Mouse (Mus musculus): Measurements from ENCODE around the gene Rbfox1. TPM values are rescaled to one million over a fixed set of nuclear protein-coding genes. Genes with fewer than 3 reads are reported as not detected.

The Rbfox1 gene
- polyA plus RNA-seq, 1 experiment from 2014 or later, result 223 TPM

DNA sequence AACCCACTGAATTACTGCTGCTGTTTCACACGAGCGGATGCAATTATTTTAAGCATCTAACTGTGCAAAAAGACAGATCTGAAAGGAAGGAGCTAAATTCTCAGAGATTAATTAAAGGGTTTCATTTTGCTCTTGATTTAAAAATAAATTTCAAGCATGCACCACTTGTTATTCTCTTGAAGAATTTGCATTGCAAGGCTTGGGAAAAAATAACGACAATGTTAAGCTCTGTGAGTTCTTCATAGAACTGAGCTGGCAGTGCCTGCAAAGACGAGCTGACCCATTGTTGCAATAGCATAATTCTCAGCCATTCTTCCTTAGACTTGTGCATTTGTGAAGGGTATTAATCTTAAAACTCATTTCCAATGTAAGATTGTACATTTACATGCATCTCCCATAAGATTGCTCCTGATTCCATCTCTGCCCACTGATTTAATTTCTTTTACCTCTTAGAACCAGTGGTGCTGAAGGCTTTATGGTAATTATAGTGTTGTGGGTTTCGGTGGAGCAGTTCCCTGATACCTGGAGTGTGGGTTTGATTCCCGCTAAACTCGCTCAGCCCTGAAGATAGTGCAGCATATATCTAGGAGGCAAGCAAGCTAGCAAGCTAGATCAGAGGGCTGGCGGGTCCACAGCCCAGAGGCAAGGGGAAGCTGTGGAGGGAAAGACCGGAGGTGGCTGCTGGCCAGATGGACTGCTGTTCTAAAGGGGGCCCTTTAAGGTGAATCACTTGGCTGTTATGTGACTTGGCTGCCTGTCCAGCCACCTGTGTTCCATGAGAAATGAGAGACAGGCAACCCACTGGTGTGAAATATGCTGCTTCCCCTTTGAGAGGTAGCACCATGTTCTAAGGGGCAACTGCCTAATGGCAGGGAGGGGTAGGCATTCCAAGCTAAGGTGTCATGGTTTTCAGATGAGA lies 647.2 kb downstream of the Rbfox1 start:
- Histone ChIP-seq H3K4me3 (no peak overlapping the region), H3K9me3 (no peaks in the 10 kb centered on the region), H3K27me3 (replicated peaks) (no peaks in the 10 kb centered on the region), H3K4me1 (peaks cover 14% of the 10 kb centered on the region; the same call in 1 of the 2 replicates), H3K27ac (no peak overlapping the region), H3K9ac (no peak overlapping the region), H3K4me2 (no peak overlapping the region), H3K36me3 (replicated peaks) (no peaks in the 10 kb centered on the region)
- no peak for ATAC-seq (replicated peaks)
- 50% methylated on average over 9 of the region's 9 CpGs for WGBS

DNA sequence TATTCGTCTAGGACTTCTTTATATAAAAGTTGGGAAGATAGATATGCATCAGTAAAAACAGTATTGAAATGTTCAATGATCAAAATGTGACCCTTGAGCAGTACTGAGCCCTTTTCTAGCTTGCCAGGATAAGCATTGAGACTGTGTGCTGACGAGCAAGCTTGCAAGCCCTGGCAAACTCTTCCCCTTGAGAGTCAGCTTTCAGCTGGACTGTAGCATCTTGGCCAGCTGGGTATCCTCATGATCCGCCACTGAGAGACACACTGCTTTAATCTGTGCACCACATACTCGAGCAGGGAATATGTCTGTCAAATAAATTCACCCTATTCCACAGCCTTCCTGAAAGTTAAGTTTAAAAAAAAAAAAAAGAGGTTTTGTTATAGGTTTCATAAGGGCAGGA lies 670.6 kb downstream of the Rbfox1 start:
- 61% methylated on average over 4 of the region's 4 CpGs for WGBS
- ATAC-seq (replicated peaks), result no peak
- no peak overlapping the region for H3K27ac ChIP-seq
- H3K9ac ChIP-seq, result no peak overlapping the region
- no peaks in the 10 kb centered on the region for H3K27me3 ChIP-seq (replicated peaks)
- no peaks in the 10 kb centered on the region for H3K36me3 ChIP-seq (replicated peaks)
- H3K4me2 ChIP-seq, result no peak overlapping the region
- H3K9me3 ChIP-seq, result no peaks in the 10 kb centered on the region
- no peaks in the 10 kb centered on the region for H3K4me1 ChIP-seq
- H3K4me3 ChIP-seq, result no peak overlapping the region

GRCm38 (mm10) chr16:6557726-6558125 lies 672.6 kb downstream of the Rbfox1 start:
- no peaks in the 10 kb centered on the region for H3K36me3 ChIP-seq (replicated peaks)
- 84% methylated on average over 1 of the region's 1 CpGs for WGBS
- no peak overlapping the region for H3K4me2 ChIP-seq
- H3K9ac ChIP-seq, result no peak overlapping the region
- H3K27me3 ChIP-seq (replicated peaks), result no peaks in the 10 kb centered on the region
- ATAC-seq (replicated peaks), result no peak
- H3K4me1 ChIP-seq, result no peaks in the 10 kb centered on the region
- no peaks in the 10 kb centered on the region for H3K9me3 ChIP-seq
- no peak overlapping the region for H3K4me3 ChIP-seq
- no peak overlapping the region for H3K27ac ChIP-seq

DNA sequence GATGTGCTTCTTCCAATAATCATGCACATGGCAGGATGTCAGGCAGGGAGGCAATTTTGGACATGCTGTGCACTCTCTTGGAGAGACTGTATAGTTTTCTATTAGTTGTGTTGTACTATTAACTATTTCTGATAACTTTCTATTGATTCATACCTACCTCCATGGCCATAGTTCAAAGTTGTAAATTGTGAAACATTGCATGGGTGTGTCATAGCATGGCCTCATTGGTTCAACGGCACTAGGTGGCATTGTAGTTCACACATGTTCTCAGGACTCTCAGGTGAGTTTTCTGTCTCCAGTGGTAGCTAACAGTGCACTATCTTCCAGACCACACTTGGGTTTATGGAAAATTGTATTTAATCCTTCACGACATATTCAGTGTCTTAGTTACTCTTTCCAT lies 699.5 kb downstream of the Rbfox1 start:
- Histone ChIP-seq H3K4me3 (no peak overlapping the region), H3K9me3 (no peaks in the 10 kb centered on the region), H3K27ac (no peak overlapping the region), H3K4me2 (no peak overlapping the region), H3K27me3 (replicated peaks) (no peaks in the 10 kb centered on the region), H3K4me1 (no peaks in the 10 kb centered on the region), H3K36me3 (replicated peaks) (no peaks in the 10 kb centered on the region), H3K9ac (no peak overlapping the region)
- WGBS, result 98% methylated on average over 2 of the region's 2 CpGs
- no peak for ATAC-seq (replicated peaks)

DNA sequence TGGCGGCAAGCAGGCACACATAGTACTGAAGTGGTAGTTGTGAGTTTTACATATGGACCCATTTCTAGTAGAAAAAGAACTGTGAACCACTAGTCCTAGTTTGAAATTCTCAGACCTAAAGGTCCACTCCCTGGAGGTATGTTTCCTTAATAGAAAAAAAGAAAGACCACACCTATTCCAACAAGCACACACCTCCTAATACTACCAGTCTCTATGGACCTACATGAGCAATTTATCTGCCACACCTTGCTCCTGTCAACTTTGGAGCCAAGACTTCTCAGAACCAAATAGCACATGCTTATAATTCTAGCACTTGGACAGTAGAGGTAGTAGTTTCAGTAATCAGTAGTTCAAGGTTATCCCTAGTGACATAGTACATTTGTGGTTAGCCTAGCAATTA lies 700.0 kb downstream of the Rbfox1 start:
- Histone ChIP-seq H3K27me3 (replicated peaks) (no peaks in the 10 kb centered on the region), H3K9ac (no peak overlapping the region), H3K4me1 (no peaks in the 10 kb centered on the region), H3K27ac (no peak overlapping the region), H3K4me2 (no peak overlapping the region), H3K9me3 (no peaks in the 10 kb centered on the region), H3K36me3 (replicated peaks) (no peaks in the 10 kb centered on the region), H3K4me3 (no peak overlapping the region)
- 98% methylated on average over 1 of the region's 1 CpGs for WGBS
- no peak for ATAC-seq (replicated peaks)

DNA sequence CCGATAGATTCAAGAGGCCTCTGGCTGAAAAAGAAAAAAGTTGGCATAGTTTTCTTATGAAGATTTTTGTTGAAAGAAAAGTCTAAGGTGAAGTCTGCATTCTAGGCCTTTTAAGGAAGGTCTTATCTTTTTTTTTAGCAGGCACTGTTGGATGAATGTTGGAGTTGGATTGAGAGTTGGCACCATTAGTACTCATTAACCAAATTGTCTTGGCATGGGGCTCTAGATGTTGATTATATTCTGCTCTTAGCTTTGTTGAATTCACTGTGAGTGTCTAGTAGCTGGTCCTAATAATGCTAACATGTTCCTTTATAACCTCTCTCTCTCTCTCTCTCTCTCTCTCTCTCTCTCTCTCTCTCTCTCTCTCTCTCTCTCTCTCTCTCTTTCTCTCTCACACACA lies 731.4 kb downstream of the Rbfox1 start:
- Histone ChIP-seq H3K4me1 (no peaks in the 10 kb centered on the region), H3K4me2 (no peak overlapping the region), H3K27ac (no peak overlapping the region), H3K9ac (no peak overlapping the region), H3K9me3 (no peaks in the 10 kb centered on the region), H3K27me3 (replicated peaks) (no peaks in the 10 kb centered on the region), H3K4me3 (no peak overlapping the region), H3K36me3 (replicated peaks) (no peaks in the 10 kb centered on the region)
- ATAC-seq (replicated peaks), result no peak
- 76% methylated on average over 1 of the region's 1 CpGs for WGBS

GRCm38 (mm10) chr16:6640330-6640729 lies 755.2 kb downstream of the Rbfox1 start:
- Histone ChIP-seq H3K27ac (no peak overlapping the region), H3K4me2 (no peak overlapping the region), H3K9me3 (no peaks in the 10 kb centered on the region), H3K36me3 (replicated peaks) (no peaks in the 10 kb centered on the region), H3K9ac (no peak overlapping the region), H3K27me3 (replicated peaks) (no peaks in the 10 kb centered on the region), H3K4me3 (no peak overlapping the region), H3K4me1 (no peaks in the 10 kb centered on the region; the same call in 1 of the 2 replicates)
- 54% methylated on average over 1 of the region's 1 CpGs for WGBS
- no peak for ATAC-seq (replicated peaks)

DNA sequence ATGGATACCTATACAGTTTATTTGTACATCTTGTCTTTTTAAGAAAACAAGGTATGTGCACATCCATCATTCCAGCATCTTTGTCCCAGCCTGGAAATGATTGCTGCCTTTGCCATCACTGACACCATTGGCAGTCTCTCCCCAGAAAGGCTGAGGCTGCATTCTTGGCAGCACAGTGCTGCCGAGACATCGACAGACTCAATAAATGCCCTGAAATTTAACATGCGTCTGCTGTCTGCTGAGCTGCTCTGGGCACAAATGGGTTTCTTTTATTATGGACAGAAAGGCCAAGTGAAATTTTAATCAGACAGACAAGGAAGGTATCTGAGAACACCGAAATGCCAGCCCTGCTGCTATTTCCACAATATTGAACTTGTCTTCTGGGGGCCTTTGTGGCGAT lies 761.8 kb downstream of the Rbfox1 start:
- no peak overlapping the region for H3K4me2 ChIP-seq
- no peaks in the 10 kb centered on the region for H3K36me3 ChIP-seq (replicated peaks)
- H3K9me3 ChIP-seq, result no peaks in the 10 kb centered on the region
- peak; percentile 45; the same call in 1 of the 2 replicates for ATAC-seq (replicated peaks)
- 41% methylated on average over 5 of the region's 5 CpGs for WGBS
- peak overlapping the region; percentile 10; the same call in 1 of the 2 replicates for H3K27ac ChIP-seq
- no peak overlapping the region for H3K9ac ChIP-seq
- H3K4me1 ChIP-seq, result no peaks in the 10 kb centered on the region
- H3K4me3 ChIP-seq, result no peak overlapping the region
- H3K27me3 ChIP-seq (replicated peaks), result no peaks in the 10 kb centered on the region

DNA sequence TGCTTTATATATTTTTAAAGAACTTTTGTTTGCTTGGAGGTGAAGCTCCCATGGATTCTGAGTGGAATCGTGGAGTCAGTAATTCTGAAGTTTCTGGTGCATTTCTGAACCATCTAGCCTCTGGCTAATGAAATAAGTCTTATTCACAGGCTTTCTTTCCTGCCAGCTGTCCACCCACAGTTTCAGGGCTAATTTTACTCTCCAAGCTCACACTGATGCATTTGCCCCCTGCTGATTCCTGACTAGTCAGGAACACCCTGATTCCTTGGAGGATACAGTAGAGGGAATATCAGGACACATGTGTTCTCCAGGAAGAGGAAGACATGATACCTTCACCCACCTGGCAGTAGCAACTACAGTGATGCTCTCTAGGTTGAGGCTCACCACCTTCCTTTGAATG lies 763.6 kb downstream of the Rbfox1 start:
- 90% methylated on average over 1 of the region's 1 CpGs for WGBS
- no peak overlapping the region for H3K4me3 ChIP-seq
- no peak overlapping the region for H3K27ac ChIP-seq
- H3K4me1 ChIP-seq, result no peaks in the 10 kb centered on the region
- H3K27me3 ChIP-seq (replicated peaks), result no peaks in the 10 kb centered on the region
- H3K9me3 ChIP-seq, result no peaks in the 10 kb centered on the region
- H3K4me2 ChIP-seq, result no peak overlapping the region
- no peak overlapping the region for H3K9ac ChIP-seq
- no peaks in the 10 kb centered on the region for H3K36me3 ChIP-seq (replicated peaks)
- no peak for ATAC-seq (replicated peaks)

DNA sequence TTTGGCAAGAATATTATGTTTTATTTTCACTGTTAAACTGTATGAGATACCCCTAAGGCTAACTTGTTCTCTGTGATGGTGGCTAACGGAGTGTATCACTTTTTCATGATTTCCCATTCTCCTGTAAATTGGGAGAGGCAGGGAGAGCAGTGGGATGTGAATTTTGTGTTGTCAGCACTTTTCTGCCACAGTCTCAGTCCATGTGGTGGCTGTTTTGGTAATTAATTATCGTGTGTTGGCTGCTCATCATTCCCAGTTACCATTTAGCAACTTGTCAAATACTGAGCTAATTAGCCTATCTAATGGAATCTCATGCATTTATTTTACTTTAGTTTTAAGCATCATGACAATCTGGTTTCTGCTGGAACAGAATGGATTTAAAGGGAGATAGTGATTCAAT lies 773.4 kb downstream of the Rbfox1 start:
- no peaks in the 10 kb centered on the region for H3K36me3 ChIP-seq (replicated peaks)
- no peak for ATAC-seq (replicated peaks)
- no peak overlapping the region for H3K9ac ChIP-seq
- no peak overlapping the region for H3K4me3 ChIP-seq
- peaks cover 6% of the 10 kb centered on the region; the same call in 1 of the 2 replicates for H3K9me3 ChIP-seq
- no peaks in the 10 kb centered on the region for H3K27me3 ChIP-seq (replicated peaks)
- H3K4me1 ChIP-seq, result no peaks in the 10 kb centered on the region
- no peak overlapping the region for H3K4me2 ChIP-seq
- 80% methylated on average over 2 of the region's 2 CpGs for WGBS
- no peak overlapping the region for H3K27ac ChIP-seq

GRCm38 (mm10) chr16:6686076-6686757 lies 801.1 kb downstream of the Rbfox1 start:
- no peak overlapping the region for H3K9ac ChIP-seq

GRCm38 (mm10) chr16:6704847-6705246 lies 819.7 kb downstream of the Rbfox1 start:
- ATAC-seq (replicated peaks), result no peak
- H3K4me1 ChIP-seq, result no peaks in the 10 kb centered on the region
- H3K27me3 ChIP-seq (replicated peaks), result no peaks in the 10 kb centered on the region
- no peak overlapping the region for H3K9ac ChIP-seq
- no peak overlapping the region for H3K4me2 ChIP-seq
- no peak overlapping the region for H3K27ac ChIP-seq
- H3K4me3 ChIP-seq, result no peak overlapping the region
- 85% methylated on average over 5 of the region's 5 CpGs for WGBS
- H3K9me3 ChIP-seq, result no peaks in the 10 kb centered on the region
- H3K36me3 ChIP-seq (replicated peaks), result no peaks in the 10 kb centered on the region

More at GRCm38 (mm10) chr16:6686076-6686757, 801.1 kb downstream of the Rbfox1 start:
- H3K27me3 ChIP-seq (replicated peaks), result no peaks in the 10 kb centered on the region
- no peaks in the 10 kb centered on the region for H3K9me3 ChIP-seq
- H3K4me2 ChIP-seq, result no peak overlapping the region
- no peak overlapping the region for H3K4me3 ChIP-seq
- H3K36me3 ChIP-seq (replicated peaks), result no peaks in the 10 kb centered on the region
- 89% methylated on average over 1 of the region's 1 CpGs for WGBS
- no peaks in the 10 kb centered on the region for H3K4me1 ChIP-seq
- no peak for ATAC-seq (replicated peaks)
- H3K27ac ChIP-seq, result no peak overlapping the region
